Mouse (Mus musculus) layer of hippocampus, postnatal 10 days (tissue): ENCODE measurements at regions not wholly inside any gene's neighbourhood (a gene's known extent, or its start where the extent isn't known, plus 50 kb on each side); places are given as distances from the start of the nearest gene placed in this dataset.
"Not testable (repeated sequence)": the region's sequence is repeated elsewhere in the genome, so short reads cannot be mapped to it uniquely, and the experiment has no call there.

Experiments
- DNase-seq, 2 experiments: peaks; one replicate each; pipeline ENCODE4 v3.0.0; 2021; ENCODE audit warnings: low spot score in 2 of 2

GRCm38 (mm10) chr11:42754481-42755272, 280.9 kb upstream of the Gm9972 start:
- peak in 1 of 2 experiments; percentile 4 for DNase-seq

- DNase-seq, result peak in 1 of 2 experiments; percentile 10
These were observed 280.1 kb upstream of the Gm9972 start for GRCm38 (mm10) chr11:42755415-42755814.

GRCm38 (mm10) chr11:42765213-42765612, 270.3 kb upstream of the Gm9972 start:
- no peak for DNase-seq

- DNase-seq, result no peak
These were observed 260.4 kb upstream of the Gm9972 start for GRCm38 (mm10) chr11:42775074-42775676.

- no peak for DNase-seq
These were observed 224.1 kb upstream of the Gm9972 start for GRCm38 (mm10) chr11:42811487-42811886.

- no peak for DNase-seq
These were observed 219.8 kb upstream of the Gm9972 start for GRCm38 (mm10) chr11:42815753-42816152.

GRCm38 (mm10) chr11:42822835-42823234, 212.7 kb upstream of the Gm9972 start:
- no peak for DNase-seq

- DNase-seq, result no peak
These were observed 189.8 kb upstream of the Gm9972 start for GRCm38 (mm10) chr11:42845795-42846194.

GRCm38 (mm10) chr11:42854411-42854810, 181.1 kb upstream of the Gm9972 start:
- no peak for DNase-seq

- DNase-seq, result no peak
These were observed 177.9 kb upstream of the Gm9972 start for GRCm38 (mm10) chr11:42857687-42858086.

GRCm38 (mm10) chr11:42874056-42874455, 161.5 kb upstream of the Gm9972 start:
- DNase-seq, result no peak

GRCm38 (mm10) chr11:42900024-42900423, 135.5 kb upstream of the Gm9972 start:
- no peak for DNase-seq

- DNase-seq, result no peak
These were observed 132.0 kb upstream of the Gm9972 start for GRCm38 (mm10) chr11:42903459-42904012.

- DNase-seq, result no peak
These were observed 130.0 kb upstream of the Gm9972 start for GRCm38 (mm10) chr11:42905561-42905960.

- DNase-seq, result no peak
These were observed 129.5 kb upstream of the Gm9972 start for GRCm38 (mm10) chr11:42906020-42906419.

GRCm38 (mm10) chr11:42916421-42917181, 118.9 kb upstream of the Gm9972 start:
- no peak for DNase-seq

- DNase-seq, result no peak
These were observed 116.3 kb upstream of the Gm9972 start for GRCm38 (mm10) chr11:42919221-42919620.

- DNase-seq, result peak; percentile 37 to 60
These were observed 108.4 kb upstream of the Gm9972 start for GRCm38 (mm10) chr11:42927156-42927555.

GRCm38 (mm10) chr11:42928916-42929315, 106.6 kb upstream of the Gm9972 start:
- DNase-seq, result no peak

GRCm38 (mm10) chr11:42939271-42939670, 96.3 kb upstream of the Gm9972 start:
- DNase-seq, result not testable (repeated sequence)

GRCm38 (mm10) chr11:42941561-42941960, 94.0 kb upstream of the Gm9972 start:
- no peak for DNase-seq

GRCm38 (mm10) chr11:42942284-42942683, 93.3 kb upstream of the Gm9972 start:
- peak in 1 of 2 experiments; percentile 6 for DNase-seq
